Mouse (Mus musculus) kidney, embryonic 15.5 days (tissue): Measurements from ENCODE around the gene Hoxb7. TPM values are rescaled to one million over a fixed set of nuclear protein-coding genes. Genes with fewer than 3 reads are reported as not detected.
A peak's percentile ranks its signal among the peaks of the same experiment; 100 is the strongest.

Source experiments
- ATAC-seq: fragments of 200-750 bp; cut with Nextera tagmentation; replicated peaks from 2 replicates; pipeline ENCODE4 v1.8.0; 2017; ENCODE audit warnings: moderate TSS enrichment; ENCODE audit not compliant: low FRiP score
- H3K27ac ChIP-seq: fragments of 300-500 bp; sonication (generic); 2 replicates; pipeline ENCODE4 v1.5.1; 2015; ENCODE audit warnings: mild to moderate bottlenecking, inconsistent platforms
- H3K27me3 ChIP-seq: fragments of 300-500 bp; sonication (generic); 2 replicates; pipeline ENCODE4 v1.6.1; 2015; ENCODE audit warnings: inconsistent platforms
- H3K36me3 ChIP-seq: fragments of 300-500 bp; sonication (generic); 2 replicates; pipeline ENCODE4 v1.6.1; 2015; ENCODE audit warnings: inconsistent platforms
- H3K4me1 ChIP-seq: fragments of 300-500 bp; sonication (generic); 2 replicates; pipeline ENCODE4 v1.6.1; 2015; ENCODE audit warnings: inconsistent platforms
- H3K4me2 ChIP-seq: fragments of 300-500 bp; sonication (generic); 2 replicates; pipeline ENCODE4 v1.6.1; 2015; ENCODE audit warnings: moderate library complexity, mild to moderate bottlenecking, inconsistent platforms
- H3K4me3 ChIP-seq: fragments of 300-500 bp; sonication (generic); replicated peaks from 2 replicates; pipeline ENCODE4 v1.5.1; 2015; ENCODE audit warnings: mild to moderate bottlenecking, inconsistent platforms
- H3K9ac ChIP-seq: fragments of 300-500 bp; sonication (generic); 2 replicates; pipeline ENCODE4 v1.6.1; 2015; ENCODE audit warnings: mild to moderate bottlenecking, inconsistent platforms
- H3K9me3 ChIP-seq: fragments of 300-500 bp; sonication (generic); replicated peaks from 2 replicates; pipeline ENCODE4 v1.6.1; 2016; ENCODE audit warnings: inconsistent platforms
- WGBS: fragments of 180-500 bp; shearing (Covaris S2); methylation state at CpG from one replicate; pipeline ENCODE4 v1.1.7; 2015; ENCODE audit warnings: mixed read lengths; 5-methylcytosine and 5-hydroxymethylcytosine counted together
- polyA plus RNA-seq: library from polyadenylated mRNA; unstranded; fragments of >200 nt; fragmentation: Nextera tagmentation; extraction: Ambion mirVana; gene quantifications from 2 replicates; pipeline ENCODE4 v1.2.1, GENCODE M21; 2015

The Hoxb7 gene
- polyA plus RNA-seq, 1 experiment from 2014 or later = 58.5 TPM

DNA sequence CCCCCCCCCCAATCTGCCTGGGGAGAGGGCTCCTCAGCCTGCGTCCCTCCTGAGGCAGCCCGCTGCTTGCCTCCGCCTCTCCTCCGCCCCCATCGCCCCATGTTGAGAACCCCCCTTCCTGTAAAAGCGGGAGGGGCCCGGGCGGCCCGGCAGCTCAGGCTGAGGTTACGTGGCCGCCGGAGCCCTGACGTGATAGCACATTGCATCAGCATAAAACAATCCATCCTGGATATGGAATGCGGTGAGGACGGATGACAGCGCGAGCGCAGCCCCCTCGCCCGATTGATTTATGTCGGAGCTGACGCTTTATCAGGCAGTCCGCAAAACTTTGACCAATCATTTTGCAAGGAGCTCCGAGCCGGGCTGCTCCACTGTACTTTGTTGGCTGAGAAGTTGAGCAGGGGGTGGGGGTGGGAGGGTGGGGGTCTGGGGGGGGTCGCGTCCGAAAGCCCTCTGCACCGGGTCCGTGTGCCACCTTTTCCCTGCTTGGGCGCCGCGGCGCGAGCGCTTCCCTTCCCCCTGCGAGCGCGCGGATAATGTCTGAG, 15.4 kb upstream of the Hoxb7 start, which contains the start of gene Hoxb9:
Gene Hoxb9 (plus strand): TSS at position 462 of the 545 bp plus-strand sequence.
- H3K27me3 ChIP-seq = peaks cover 23% of the 10 kb centered on the region
- peak within 1 kb of the TSS; percentile 89 for H3K9ac ChIP-seq
- H3K4me2 ChIP-seq = peak within 1 kb of the TSS; percentile 96
- H3K4me3 ChIP-seq = peak within 1 kb of the TSS; percentile 72
- H3K9me3 ChIP-seq = no peaks in the 10 kb centered on the region
- peaks cover 13% of the 10 kb centered on the region for H3K36me3 ChIP-seq
- peak within 1 kb of the TSS; percentile 98 for H3K27ac ChIP-seq
- ATAC-seq = peak; percentile 75
- WGBS = under 1% methylated on average over 40 of the region's 40 CpGs
- peaks cover 87% of the 10 kb centered on the region for H3K4me1 ChIP-seq

DNA sequence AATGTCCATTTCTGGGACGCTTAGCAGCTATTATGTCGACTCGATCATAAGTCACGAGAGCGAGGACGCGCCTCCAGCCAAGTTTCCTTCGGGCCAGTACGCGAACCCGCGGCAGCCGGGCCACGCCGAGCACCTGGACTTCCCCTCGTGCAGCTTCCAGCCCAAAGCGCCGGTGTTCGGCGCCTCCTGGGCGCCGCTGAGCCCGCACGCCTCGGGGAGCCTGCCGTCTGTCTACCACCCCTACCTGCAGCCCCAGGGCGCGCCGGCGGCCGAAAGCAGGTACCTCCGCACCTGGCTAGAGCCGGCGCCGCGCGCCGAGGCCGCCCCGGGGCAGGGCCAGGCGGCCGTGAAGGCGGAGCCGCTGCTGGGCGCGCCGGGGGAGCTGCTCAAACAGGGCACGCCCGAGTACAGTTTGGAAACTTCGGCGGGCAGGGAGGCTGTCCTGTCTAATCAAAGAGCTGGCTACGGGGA, 14.8 kb upstream of the Hoxb7 start:
- Histone ChIP-seq H3K4me2 (peak overlapping the region; percentile 96), H3K4me3 (peak overlapping the region; percentile 72), H3K9me3 (no peaks in the 10 kb centered on the region), H3K9ac (peak overlapping the region; percentile 89), H3K27me3 (peaks cover 24% of the 10 kb centered on the region), H3K36me3 (peaks cover 13% of the 10 kb centered on the region), H3K27ac (peak overlapping the region; percentile 98), H3K4me1 (peaks cover 87% of the 10 kb centered on the region)
- 0% methylated on average over 52 of the region's 52 CpGs for WGBS
- ATAC-seq = peak; percentile 63

DNA sequence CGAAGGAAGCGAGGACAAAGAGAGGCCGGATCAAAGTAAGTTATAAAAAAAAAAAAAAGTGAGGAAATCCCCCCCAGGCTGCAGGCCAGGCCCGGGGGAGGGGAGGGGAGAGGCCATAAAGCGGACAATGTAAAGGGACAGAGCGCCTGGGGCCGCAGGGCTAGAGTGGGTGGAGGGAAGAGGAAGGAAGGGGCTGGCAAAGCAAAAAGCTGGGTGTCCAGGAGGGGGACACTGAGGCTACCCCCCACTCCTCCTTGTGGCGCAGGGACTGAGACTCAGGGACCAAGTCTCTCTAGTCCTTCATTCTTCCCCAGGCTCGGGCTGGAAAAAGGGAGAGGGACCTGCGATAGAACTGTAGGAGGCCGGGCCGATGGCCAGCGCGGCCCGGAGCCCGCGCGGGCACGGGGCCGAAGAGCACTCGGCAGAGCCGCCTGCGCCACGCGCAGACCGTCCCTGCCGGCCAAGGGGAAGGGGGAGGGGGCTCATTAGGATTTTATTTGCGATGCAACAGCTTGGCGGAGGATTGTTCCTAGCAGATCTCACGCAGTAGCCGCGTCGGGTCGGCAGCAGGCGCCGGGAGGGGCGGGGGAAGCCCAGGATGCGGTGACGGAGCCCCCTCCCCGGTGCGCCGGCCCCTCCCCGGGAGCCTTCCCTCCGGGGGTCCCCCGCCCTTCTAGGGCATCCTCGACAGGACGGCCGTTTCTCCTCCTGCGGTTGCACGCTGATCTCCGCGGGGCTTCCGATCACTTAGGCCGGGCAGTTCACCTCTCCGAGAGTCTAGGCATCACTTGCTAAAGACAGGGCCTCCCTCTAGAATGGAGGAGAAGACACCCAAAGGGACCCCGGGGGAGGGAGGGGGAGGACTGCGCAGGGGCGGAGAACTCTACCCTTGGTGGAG, 14.2 kb upstream of the Hoxb7 start:
- Histone ChIP-seq H3K4me3 (peak overlapping the region; percentile 72), H3K27ac (peak overlapping the region; percentile 98), H3K9me3 (no peaks in the 10 kb centered on the region), H3K4me1 (peaks cover 89% of the 10 kb centered on the region), H3K36me3 (peaks cover 6% of the 10 kb centered on the region; the same call in 1 of the 2 replicates), H3K4me2 (peak overlapping the region; percentile 96), H3K9ac (peak overlapping the region; percentile 89), H3K27me3 (peaks cover 25% of the 10 kb centered on the region)
- 1% methylated on average over 58 of the region's 58 CpGs for WGBS
- peak; percentile 44 for ATAC-seq

DNA sequence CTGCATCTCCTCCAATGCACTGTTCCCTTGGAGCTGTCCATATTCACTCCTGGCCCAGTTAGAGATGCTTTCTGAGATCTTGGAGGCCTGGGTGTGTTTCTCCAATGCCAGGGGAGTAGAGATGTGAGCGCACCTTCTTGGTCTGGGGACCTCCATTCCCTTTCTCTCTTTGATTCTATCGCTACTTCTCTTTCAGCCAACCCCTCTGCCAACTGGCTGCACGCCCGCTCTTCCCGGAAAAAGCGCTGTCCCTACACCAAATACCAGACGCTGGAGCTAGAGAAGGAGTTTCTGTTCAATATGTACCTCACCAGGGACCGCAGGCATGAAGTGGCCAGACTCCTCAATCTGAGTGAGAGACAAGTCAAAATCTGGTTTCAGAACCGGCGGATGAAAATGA, 12.0 kb upstream of the Hoxb7 start:
- no peaks in the 10 kb centered on the region for H3K9me3 ChIP-seq
- no peak for ATAC-seq
- peaks cover 25% of the 10 kb centered on the region for H3K27me3 ChIP-seq
- H3K36me3 ChIP-seq = 0 out of 2 replicates have a peak, but pooled peaks cover 4% of the 10 kb centered on the region
- peak overlapping the region; percentile 72 for H3K4me3 ChIP-seq
- H3K9ac ChIP-seq = no peak overlapping the region
- peaks cover 93% of the 10 kb centered on the region for H3K4me1 ChIP-seq
- WGBS = 44% methylated on average over 10 of the region's 10 CpGs
- H3K4me2 ChIP-seq = peak overlapping the region; percentile 96
- H3K27ac ChIP-seq = peak overlapping the region; percentile 98; the same call in 1 of the 2 replicates

DNA sequence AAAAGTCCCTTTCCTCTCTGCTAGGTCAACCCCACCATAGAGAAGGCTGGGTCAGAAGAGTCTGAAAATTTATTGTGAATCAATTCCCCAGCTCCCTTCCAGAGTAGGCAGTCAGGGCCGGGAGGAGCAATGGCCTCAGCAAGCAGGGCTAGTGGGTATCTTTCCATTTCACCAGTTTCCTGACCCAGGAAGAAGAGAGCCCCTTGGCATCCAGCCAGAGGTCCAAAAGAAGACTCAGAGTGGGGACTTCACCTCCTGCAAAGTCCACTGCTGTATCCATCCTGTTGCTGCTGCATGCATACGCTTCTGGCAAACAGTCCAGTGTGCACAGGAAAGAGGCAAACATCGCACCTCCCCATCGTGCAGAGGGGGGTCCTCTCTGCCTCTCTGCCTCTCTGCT, 10.5 kb upstream of the Hoxb7 start:
- H3K4me1 ChIP-seq = peaks cover 91% of the 10 kb centered on the region
- H3K9me3 ChIP-seq = no peaks in the 10 kb centered on the region
- 0 out of 2 replicates have a peak overlapping the region, but pooled peaks have one; percentile 3 for H3K9ac ChIP-seq
- peak overlapping the region; percentile 100 for H3K27ac ChIP-seq
- H3K4me2 ChIP-seq = peak overlapping the region; percentile 13; the same call in 1 of the 2 replicates
- ATAC-seq = no peak
- peaks cover 27% of the 10 kb centered on the region for H3K27me3 ChIP-seq
- 0 out of 2 replicates have a peak, but pooled peaks cover 4% of the 10 kb centered on the region for H3K36me3 ChIP-seq
- 41% methylated on average over 4 of the region's 4 CpGs for WGBS
- no peak overlapping the region; the same call in 1 of the 2 replicates for H3K4me3 ChIP-seq

DNA sequence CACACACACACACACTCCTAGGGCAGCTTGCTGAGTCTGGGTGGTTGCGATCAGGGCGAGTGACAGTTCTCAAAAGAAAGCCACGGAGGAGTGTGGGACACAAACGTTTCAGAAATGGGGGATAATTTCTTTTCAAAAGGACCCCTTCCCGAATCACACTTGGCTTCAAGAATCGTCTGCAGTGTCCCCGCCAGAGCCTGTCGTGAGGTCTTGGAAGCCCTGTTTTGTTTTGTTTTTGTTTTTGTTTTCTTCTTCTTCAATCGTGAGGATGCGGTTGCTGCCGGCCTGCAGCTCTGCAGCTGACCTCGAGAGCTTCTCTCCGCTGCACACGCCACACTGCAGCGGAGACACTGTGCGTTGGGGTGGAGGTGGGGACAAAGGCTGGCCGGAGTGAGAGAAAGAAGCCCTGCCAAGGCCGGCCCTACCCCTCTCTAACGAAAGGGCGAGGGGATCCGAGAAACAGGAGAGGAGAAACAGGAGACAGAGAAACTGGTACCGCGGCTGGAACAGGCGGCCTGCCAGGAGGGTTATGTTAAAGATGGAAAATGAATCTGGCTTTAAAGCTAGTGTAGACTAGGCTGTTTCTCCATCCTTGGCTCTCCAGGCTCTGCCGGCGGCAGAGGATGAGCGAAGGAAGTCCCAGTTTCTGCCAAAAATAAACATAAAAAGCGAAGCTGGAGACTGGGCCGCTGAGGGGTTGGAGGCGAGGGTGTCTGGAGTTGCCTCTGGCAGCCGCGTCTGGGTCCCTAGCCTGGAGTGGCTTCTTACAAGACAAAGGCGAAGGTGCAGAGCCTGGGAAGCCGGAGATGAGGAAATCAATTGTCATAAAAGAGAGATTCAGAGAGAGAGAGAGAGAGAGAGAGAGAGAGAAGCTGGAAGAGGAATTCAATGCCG, 9.0 kb upstream of the Hoxb7 start:
- H3K27me3 ChIP-seq = peaks cover 27% of the 10 kb centered on the region
- peak overlapping the region; percentile 100 for H3K27ac ChIP-seq
- no peaks in the 10 kb centered on the region for H3K9me3 ChIP-seq
- peak overlapping the region; percentile 46 for H3K9ac ChIP-seq
- H3K4me3 ChIP-seq = peak overlapping the region; percentile 80
- H3K4me2 ChIP-seq = peak overlapping the region; percentile 90
- peaks cover 92% of the 10 kb centered on the region for H3K4me1 ChIP-seq
- 0 out of 2 replicates have a peak, but pooled peaks cover 4% of the 10 kb centered on the region for H3K36me3 ChIP-seq
- WGBS = 3% methylated on average over 35 of the region's 35 CpGs
- ATAC-seq = no peak

DNA sequence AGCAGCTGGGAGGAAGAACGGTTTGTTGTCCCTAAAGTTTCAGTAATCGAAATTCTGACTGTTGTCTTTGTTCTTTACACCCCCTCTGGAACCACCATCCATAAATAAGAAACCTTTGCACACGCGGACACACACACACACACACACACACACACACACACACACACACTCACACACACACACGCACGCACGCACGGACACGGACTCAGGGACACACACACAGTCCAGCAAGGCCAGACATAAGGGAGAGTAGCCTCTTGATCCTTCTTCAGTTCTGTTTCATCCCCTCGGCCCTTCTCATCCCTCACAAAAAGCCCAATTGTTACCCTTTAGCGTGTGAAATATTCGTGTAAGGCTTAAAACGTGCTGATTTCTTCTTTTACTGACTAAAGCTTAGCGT, 8.1 kb upstream of the Hoxb7 start:
- 0 out of 2 replicates have a peak, but pooled peaks cover 4% of the 10 kb centered on the region for H3K36me3 ChIP-seq
- WGBS = 9% methylated on average over 14 of the region's 14 CpGs
- peaks cover 82% of the 10 kb centered on the region for H3K4me1 ChIP-seq
- peak overlapping the region; percentile 80 for H3K4me3 ChIP-seq
- peak overlapping the region; percentile 90 for H3K4me2 ChIP-seq
- H3K27me3 ChIP-seq = peaks cover 22% of the 10 kb centered on the region
- H3K9me3 ChIP-seq = no peaks in the 10 kb centered on the region
- ATAC-seq = no peak
- peak overlapping the region; percentile 46 for H3K9ac ChIP-seq
- H3K27ac ChIP-seq = peak overlapping the region; percentile 100

DNA sequence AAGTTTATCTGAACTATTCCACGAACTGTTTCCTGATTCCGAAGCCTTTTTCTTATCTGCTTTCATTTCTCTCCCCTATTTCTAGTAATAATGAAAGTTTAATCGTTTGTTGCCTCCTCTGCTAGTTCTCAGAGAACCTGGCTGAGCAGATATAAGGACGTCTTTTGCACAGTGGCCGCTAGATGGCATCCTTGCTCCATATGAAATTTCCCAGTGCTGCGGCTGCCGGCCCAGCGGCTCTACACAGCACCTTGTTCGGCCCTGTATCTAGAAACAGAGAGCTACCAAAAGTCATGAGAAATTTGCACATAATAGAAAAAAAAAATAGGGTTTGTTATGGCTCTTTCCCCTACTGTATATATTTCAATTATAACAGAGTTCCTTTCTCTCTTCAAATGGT, 7.7 kb upstream of the Hoxb7 start:
- Histone ChIP-seq H3K4me1 (peaks cover 80% of the 10 kb centered on the region), H3K27me3 (peaks cover 17% of the 10 kb centered on the region), H3K27ac (peak overlapping the region; percentile 100), H3K9me3 (no peaks in the 10 kb centered on the region), H3K4me3 (peak overlapping the region; percentile 80), H3K9ac (peak overlapping the region; percentile 46), H3K36me3 (0 out of 2 replicates have a peak, but pooled peaks cover 4% of the 10 kb centered on the region), H3K4me2 (peak overlapping the region; percentile 90)
- peak; percentile 57 for ATAC-seq
- WGBS = 0% methylated on average over 9 of the region's 9 CpGs

DNA sequence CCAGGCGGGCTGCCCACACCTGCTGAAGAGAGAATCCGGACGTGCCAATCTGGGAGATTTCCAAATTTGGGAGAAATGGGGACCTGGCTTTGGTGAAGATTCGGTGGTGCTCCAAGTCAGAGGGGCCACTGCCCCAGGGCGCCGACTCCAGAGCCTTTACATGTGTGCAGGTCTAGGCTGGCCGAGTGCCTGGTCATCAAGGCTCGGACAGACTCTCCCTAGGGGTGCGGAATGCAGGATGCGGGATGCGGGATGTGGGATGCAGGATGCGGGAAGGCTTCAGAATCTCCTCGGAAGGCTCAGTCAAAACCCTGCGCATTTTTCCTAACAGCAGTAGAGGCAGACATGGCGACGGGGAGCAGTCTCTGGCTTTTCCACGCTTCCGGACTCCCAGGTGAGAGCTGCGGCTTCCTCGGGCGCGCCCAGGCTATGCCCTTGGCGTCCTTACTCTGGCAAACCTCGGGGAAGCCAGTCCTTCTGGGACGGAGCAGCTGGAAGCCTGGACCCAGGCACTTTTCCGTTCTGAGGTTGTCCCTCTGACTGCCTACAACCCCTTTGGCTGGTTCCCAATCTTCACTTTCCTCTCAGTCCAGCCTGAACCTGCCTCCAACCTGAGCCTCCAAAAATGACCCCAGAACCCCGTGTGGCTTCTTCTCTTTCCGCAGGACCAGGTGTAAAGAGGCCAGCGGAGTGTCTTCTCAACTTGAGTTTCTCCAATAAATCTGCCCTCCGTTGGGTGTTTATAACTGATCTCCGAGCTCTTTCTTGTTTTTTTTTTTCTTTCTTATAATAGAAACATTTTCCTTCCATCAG, 6.8 kb upstream of the Hoxb7 start:
- Histone ChIP-seq H3K4me2 (peak overlapping the region; percentile 90), H3K36me3 (0 out of 2 replicates have a peak, but pooled peaks cover 4% of the 10 kb centered on the region), H3K27ac (peak overlapping the region; percentile 100), H3K9ac (peak overlapping the region; percentile 96), H3K4me1 (peaks cover 71% of the 10 kb centered on the region), H3K4me3 (peak overlapping the region; percentile 80), H3K9me3 (no peaks in the 10 kb centered on the region), H3K27me3 (peaks cover 10% of the 10 kb centered on the region)
- WGBS = 4% methylated on average over 31 of the region's 31 CpGs
- ATAC-seq = no peak

DNA sequence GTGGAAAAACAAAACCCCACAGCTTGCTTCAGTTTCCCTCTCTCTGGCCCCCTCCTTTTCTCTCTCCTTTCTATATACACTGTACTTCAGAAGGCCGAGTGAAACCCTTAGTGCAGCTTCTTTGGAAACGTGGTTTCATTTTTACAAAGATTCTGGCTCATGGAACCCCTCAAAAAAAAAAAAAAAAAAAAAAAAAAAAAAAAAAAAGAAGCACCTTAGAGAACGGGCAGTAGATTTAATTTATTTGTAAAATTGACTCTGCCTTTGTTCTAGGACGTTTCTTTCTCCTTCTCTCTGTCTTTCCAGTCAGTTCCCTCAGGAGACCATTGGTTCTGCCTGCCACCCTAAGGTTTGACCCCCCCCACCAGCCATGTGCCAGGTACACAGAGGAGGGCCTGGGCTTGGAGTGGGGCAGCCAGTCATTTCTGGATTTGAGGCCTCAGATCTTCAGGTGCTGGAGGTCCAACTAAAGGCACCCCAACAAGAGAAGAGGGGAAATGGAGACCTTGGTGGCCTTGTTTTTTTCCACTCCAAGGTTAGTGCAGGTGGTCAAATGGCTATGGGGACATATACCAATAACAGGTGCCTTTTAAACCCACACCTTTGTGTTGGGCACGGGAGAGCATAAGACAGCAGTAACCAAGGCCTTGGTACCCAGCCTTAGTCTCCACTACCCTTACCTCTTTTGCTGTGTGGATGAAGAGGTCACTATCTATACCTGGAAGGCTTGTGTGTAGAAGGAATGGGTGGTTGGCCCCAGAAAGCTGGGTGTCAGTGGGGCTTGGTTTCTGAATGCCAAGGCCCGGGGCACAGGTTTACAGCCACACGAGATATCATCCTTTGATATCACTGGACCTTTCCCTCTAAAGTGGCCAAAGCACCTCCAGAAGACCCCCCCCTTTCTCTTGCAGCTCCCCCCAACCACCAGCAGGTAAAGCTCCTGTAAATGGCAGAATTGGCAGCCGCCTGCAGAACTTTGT, 5.7 kb upstream of the Hoxb7 start:
- ATAC-seq = no peak
- Histone ChIP-seq H3K9me3 (no peaks in the 10 kb centered on the region), H3K4me1 (peaks cover 62% of the 10 kb centered on the region), H3K9ac (peak overlapping the region; percentile 96), H3K27ac (peak overlapping the region; percentile 100), H3K4me2 (peak overlapping the region; percentile 90), H3K27me3 (peaks cover 7% of the 10 kb centered on the region; the same call in 1 of the 2 replicates), H3K36me3 (no peaks in the 10 kb centered on the region), H3K4me3 (peak overlapping the region; percentile 80)
- WGBS = 31% methylated on average over 8 of the region's 8 CpGs
